Mouse (Mus musculus) heart, adult 2 months (tissue): Measurements from ENCODE around the gene Fig4. TPM values are rescaled to one million over a fixed set of nuclear protein-coding genes. Genes with fewer than 3 reads are reported as not detected.
A peak's percentile ranks its signal among the peaks of the same experiment; 100 is the strongest.

ENCODE experiments used
- DNase-seq, 2 experiments: peaks; one replicate each; pipeline ENCODE4 v3.0.0; 2021
- H3K27ac ChIP-seq: fragments of 200-600 bp; 2 replicates; pipeline ENCODE4 v1.8.1; 2022
- H3K27me3 ChIP-seq: fragments of 200-500 bp; 2 replicates; pipeline ENCODE4 v1.6.1; 2012; ENCODE audit warnings: mild to moderate bottlenecking, low read length, inconsistent platforms, mixed read lengths; ENCODE audit not compliant: control insufficient read depth, insufficient read depth
- H3K36me3 ChIP-seq: fragments of 200-500 bp; 2 replicates; pipeline ENCODE4 v1.6.1; 2012; ENCODE audit warnings: low read length, inconsistent platforms; ENCODE audit not compliant: control insufficient read depth, insufficient read depth
- H3K4me1 ChIP-seq: fragments of 200-500 bp; 2 replicates; pipeline ENCODE4 v1.6.1; 2011; ENCODE audit warnings: low read length; ENCODE audit not compliant: control insufficient read depth, insufficient read depth
- H3K4me3 ChIP-seq: fragments of 200-600 bp; 2 replicates; pipeline ENCODE4 v1.8.1; 2022
- H3K79me2 ChIP-seq: fragments of 200-500 bp; replicated peaks from 2 replicates; pipeline ENCODE4 v1.6.1; 2012; ENCODE audit warnings: mild to moderate bottlenecking, inconsistent platforms, low read length, moderate library complexity, mixed read lengths; ENCODE audit not compliant: control insufficient read depth, insufficient read depth
- H3K9ac ChIP-seq: fragments of 200-500 bp; 2 replicates; pipeline ENCODE4 v1.6.1; 2012; ENCODE audit warnings: low read depth, mild to moderate bottlenecking, control low read depth, inconsistent platforms, low read length, mixed read lengths
- CTCF ChIP-seq: fragments of 200-600 bp; IDR thresholded peaks from 2 replicates; pipeline ENCODE4 v1.8.1; 2022; ENCODE audit warnings: antibody characterized with exemption, mild to moderate bottlenecking, moderate library complexity
- EP300 ChIP-seq: fragments of 200-500 bp; IDR thresholded peaks from 2 replicates; pipeline ENCODE4 v1.6.1; 2011; ENCODE audit warnings: low read depth, low read length, control low read depth; ENCODE audit not compliant: insufficient read depth
- POLR2A ChIP-seq: fragments of 200-500 bp; IDR thresholded peaks from 2 replicates; pipeline ENCODE4 v1.6.1; 2011; ENCODE audit warnings: mild to moderate bottlenecking, low read depth, low read length, control low read depth; ENCODE audit not compliant: insufficient read depth
- WGBS: fragments of 180-500 bp; shearing (Covaris S2); methylation state at CpG from one replicate; pipeline ENCODE4 v1.1.7; 2018; 5-methylcytosine and 5-hydroxymethylcytosine counted together
- intact Hi-C: fragments of 180-260 bp; cut with DNase I; formaldehyde crosslinking; loops from one replicate; pipeline ENCODE4 v1.15.1; 2025
- polyA plus RNA-seq: library from polyadenylated mRNA; depleted of rRNA; stranded (reverse); fragments of >200 nt; gene quantifications from 2 replicates; pipeline ENCODE4 v1.2.3, GENCODE M21; 2012
- total RNA-seq, 2 experiments: library from RNA; stranded (reverse); gene quantifications; 2 replicates each; pipeline ENCODE4 v1.2.3; 2021

Fig4 gene
- total and polyA plus RNA-seq, 3 experiments = 17.8 to 25.6 (median 22.1) TPM

DNA sequence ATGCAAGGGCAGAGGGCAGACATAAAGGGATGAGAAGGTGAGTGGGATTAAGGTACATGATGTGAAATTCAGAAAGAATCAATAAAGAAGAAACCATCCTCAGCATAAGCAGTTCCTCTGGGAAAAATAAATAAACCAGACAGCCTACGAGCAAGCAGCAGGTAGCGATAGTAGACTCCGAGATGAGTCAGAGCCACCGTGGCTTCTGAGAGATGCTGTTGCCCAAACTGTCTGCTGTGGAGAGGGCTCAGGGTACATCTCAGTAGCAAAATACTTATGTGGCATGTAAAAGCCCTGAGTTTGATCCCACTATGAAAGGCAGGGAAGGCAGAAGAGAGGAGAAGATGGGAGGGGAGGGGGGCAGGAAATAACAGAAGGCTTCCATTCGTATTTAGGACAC, 56.9 kb downstream of the Fig4 start:
- no peaks in the 10 kb centered on the region; the same call in 1 of the 2 replicates for H3K36me3 ChIP-seq
- no peaks in the 10 kb centered on the region for H3K79me2 ChIP-seq
- TF ChIP-seq CTCF = no peak
- no peak for TF ChIP-seq EP300
- no peak for TF ChIP-seq POLR2A
- H3K4me3 ChIP-seq = no peak overlapping the region
- H3K4me1 ChIP-seq = no peaks in the 10 kb centered on the region
- H3K27me3 ChIP-seq = no peaks in the 10 kb centered on the region
- 83% methylated on average over 5 of the region's 5 CpGs for WGBS
- intact Hi-C loops = no loop called here
- no peak for DNase-seq
- no peak overlapping the region for H3K9ac ChIP-seq
- H3K27ac ChIP-seq = no peak overlapping the region

- Histone ChIP-seq H3K4me1 (no peaks in the 10 kb centered on the region), H3K36me3 (no peaks in the 10 kb centered on the region; the same call in 1 of the 2 replicates), H3K79me2 (no peaks in the 10 kb centered on the region), H3K27ac (no peak overlapping the region), H3K27me3 (no peaks in the 10 kb centered on the region), H3K4me3 (no peak overlapping the region), H3K9ac (no peak overlapping the region)
- intact Hi-C loops = no loop called here
- no peak for TF ChIP-seq POLR2A
- TF ChIP-seq EP300 = no peak
- no peak for TF ChIP-seq CTCF
- DNase-seq = no peak
- WGBS = 79% methylated on average over 6 of the region's 6 CpGs
These were observed 57.6 kb downstream of the Fig4 start for GRCm38 (mm10) chr10:41245477-41245876.

DNA sequence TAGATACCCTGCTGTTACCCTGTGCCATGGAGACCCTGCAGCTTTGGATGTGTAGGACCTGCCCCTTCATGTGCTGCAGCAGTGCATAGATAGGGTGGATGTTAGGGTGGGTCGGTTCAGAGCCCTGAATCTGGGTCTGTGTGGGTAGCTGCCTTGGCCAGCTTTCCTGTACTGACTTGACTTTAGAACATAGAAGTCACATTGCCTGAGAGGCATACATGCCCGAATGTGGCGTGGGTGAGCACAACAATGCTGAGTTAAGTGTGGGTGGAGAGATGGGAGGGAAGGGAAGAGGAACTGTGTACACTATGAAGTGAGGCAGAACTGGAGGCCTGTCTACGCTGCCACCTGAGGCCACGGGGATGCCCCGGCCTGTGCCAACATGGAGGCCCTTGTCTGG, 58.0 kb downstream of the Fig4 start:
- H3K9ac ChIP-seq = no peak overlapping the region
- intact Hi-C loops = no loop called here
- no peaks in the 10 kb centered on the region; the same call in 1 of the 2 replicates for H3K36me3 ChIP-seq
- H3K27ac ChIP-seq = no peak overlapping the region
- no peak for DNase-seq
- no peaks in the 10 kb centered on the region for H3K4me1 ChIP-seq
- no peak overlapping the region for H3K4me3 ChIP-seq
- TF ChIP-seq EP300 (no peak), CTCF (no peak), POLR2A (no peak)
- no peaks in the 10 kb centered on the region for H3K79me2 ChIP-seq
- H3K27me3 ChIP-seq = no peaks in the 10 kb centered on the region
- 82% methylated on average over 6 of the region's 6 CpGs for WGBS

DNA sequence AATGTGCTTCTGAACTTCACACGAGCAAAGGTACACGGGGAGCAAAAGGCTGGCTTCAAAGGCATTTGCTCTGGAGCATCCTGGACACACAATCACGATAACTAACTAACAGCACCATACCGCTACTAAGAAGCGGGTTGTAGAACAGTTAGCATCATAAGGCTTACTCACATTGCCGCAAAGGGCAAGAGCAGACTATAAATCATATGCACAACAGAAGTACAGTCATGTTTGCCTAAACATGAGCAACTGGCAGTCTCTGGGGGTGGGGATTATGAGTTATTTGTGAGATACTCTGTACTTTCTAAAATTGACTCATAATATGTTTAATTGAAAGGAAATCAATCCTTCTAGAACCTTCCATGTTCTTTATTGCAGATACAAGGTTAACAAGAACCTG, 59.1 kb downstream of the Fig4 start:
- no peaks in the 10 kb centered on the region for H3K27me3 ChIP-seq
- no peaks in the 10 kb centered on the region; the same call in 1 of the 2 replicates for H3K36me3 ChIP-seq
- H3K4me1 ChIP-seq = no peaks in the 10 kb centered on the region
- intact Hi-C loops = no loop called here
- H3K27ac ChIP-seq = no peak overlapping the region
- 94% methylated on average over 6 of the region's 6 CpGs for WGBS
- H3K79me2 ChIP-seq = no peaks in the 10 kb centered on the region
- no peak for TF ChIP-seq CTCF
- TF ChIP-seq EP300 = no peak
- no peak overlapping the region for H3K9ac ChIP-seq
- H3K4me3 ChIP-seq = no peak overlapping the region
- DNase-seq = no peak

DNA sequence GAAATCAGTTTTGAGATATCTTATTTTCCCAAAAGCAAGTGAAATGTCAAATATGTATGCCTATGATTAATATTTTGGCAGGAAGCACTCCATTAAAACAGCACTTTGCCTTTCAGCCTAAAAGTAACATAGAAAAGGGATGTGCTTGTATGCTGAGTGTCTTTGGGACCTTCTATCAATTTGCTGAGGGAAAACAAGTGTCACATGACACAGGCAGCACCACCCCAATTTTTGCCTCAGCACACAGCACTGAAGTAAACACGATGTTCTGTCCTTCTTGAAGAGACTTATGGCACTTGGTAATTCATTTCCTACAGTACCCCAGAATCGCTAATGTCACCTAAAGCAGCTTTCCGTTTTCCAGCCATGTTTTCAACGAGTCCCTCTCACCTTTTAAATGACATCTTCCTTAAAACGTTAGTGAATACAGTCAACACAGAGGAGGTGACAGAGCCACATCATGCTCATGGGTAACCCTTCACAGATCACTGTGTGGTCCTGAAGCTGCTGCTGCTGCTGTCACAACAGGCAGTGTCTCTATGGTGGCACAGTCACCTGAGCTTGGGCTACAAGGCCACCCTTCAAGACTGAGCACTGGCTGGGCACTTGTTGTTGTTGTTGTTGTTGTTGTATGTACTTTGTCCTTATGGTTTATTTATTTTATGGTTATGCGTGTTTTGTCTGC, 61.4 kb downstream of the Fig4 start:
- no peak for TF ChIP-seq POLR2A
- no peak for TF ChIP-seq CTCF
- no peak for TF ChIP-seq EP300
- Histone ChIP-seq H3K36me3 (no peaks in the 10 kb centered on the region), H3K27me3 (no peaks in the 10 kb centered on the region), H3K4me1 (no peaks in the 10 kb centered on the region; the same call in 1 of the 2 replicates), H3K9ac (no peak overlapping the region), H3K79me2 (no peaks in the 10 kb centered on the region), H3K27ac (peak overlapping the region; percentile 55), H3K4me3 (no peak overlapping the region)
- WGBS = 75% methylated on average over 6 of the region's 6 CpGs
- intact Hi-C loops = no loop called here
- DNase-seq = no peak

DNA sequence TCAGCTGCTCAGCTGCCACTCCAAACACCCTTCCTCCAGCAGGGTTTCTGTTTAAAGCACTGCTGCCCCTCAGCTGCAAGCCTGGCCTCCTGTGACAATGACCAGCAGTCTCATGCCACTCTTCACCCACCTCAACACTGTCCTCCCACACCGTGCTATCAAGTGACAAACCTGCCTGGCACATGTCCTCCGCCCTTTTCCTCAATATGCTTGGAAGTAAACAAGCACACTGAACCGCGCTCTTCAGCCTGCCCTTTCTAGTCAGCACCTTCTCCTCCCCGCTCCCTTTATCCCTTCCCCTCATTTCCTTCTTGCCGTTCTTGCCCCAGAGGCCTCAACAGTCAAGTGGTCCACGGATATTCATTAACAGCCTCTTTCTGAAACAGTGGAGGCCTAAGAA, 62.0 kb downstream of the Fig4 start:
- Histone ChIP-seq H3K27ac (peak overlapping the region; percentile 55), H3K79me2 (no peaks in the 10 kb centered on the region), H3K4me3 (no peak overlapping the region), H3K36me3 (no peaks in the 10 kb centered on the region), H3K4me1 (no peaks in the 10 kb centered on the region; the same call in 1 of the 2 replicates), H3K9ac (no peak overlapping the region), H3K27me3 (no peaks in the 10 kb centered on the region)
- TF ChIP-seq POLR2A (no peak), EP300 (0 out of 2 replicates have a peak, but pooled peaks have one; percentile 48), CTCF (0 out of 2 replicates have a peak, but pooled peaks have one; percentile 2)
- DNase-seq = peak in 1 of 2 experiments; percentile 10
- intact Hi-C loops = no loop called here
- WGBS = 42% methylated on average over 7 of the region's 7 CpGs
